18 mouse cellular contexts compared by ENCODE assay signal in the genomic region with DNA sequence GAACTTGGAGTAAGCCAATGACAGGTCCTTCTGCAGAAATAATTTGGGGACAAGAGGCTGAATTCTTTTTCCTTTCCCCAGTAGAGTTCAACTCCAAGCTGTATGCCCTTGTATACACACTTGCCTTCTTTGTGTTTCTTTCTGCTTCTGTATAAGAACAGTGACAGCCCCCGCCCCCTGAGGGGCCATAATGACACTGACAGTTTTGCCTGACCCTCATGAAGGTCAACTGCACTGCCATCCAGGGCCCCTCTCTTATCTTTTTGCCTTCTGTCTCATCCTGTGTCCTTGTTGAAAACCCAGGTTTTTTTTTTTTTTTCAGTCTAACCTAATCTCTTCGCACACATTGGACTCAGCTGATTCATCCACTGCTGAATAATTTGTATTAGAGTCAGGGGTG. TPM values are rescaled to one million over a fixed set of nuclear protein-coding genes. Genes with fewer than 3 reads are reported as not detected.
DNase-seq lines count a peak whose midpoint lies in the region; ATAC-seq and TF ChIP-seq lines count a peak whose summit lies in the region.
"Had no signal": no experiment of that assay in that cellular context is flagged by ENCODE, and none has a peak within 500 bp of the region (broad histone marks: within the 10 kb centered on the region; RNA-seq: fewer than 3 reads in every experiment).

No protein-coding gene starts in this region.

- H3K4me3 ChIP-seq in G1E (ENCODE audit: low read depth, low read length), result no peak overlapping the region
- no peak overlapping the region for H3K4me3 ChIP-seq in forebrain, embryonic 14.5 days (ENCODE audit: low read depth, low read length)
- H3K4me3 ChIP-seq: embryonic facial prominence, embryonic 12.5 days; hindbrain, embryonic 13.5 days had no signal

- peak; percentile 49 for DNase-seq in heart, adult 11 months
- DNase-seq in heart, postnatal 25 days (ENCODE audit: low spot score), result no peak
- no peak for DNase-seq in G1E (ENCODE audit: low spot score)
- peak; percentile 68 for DNase-seq in adrenal gland, adult 8-10 months
- peak; percentile 57 to 66 for DNase-seq in adrenal gland, postnatal 36 days
- DNase-seq in forebrain, embryonic 14.5 days (ENCODE audit: low spot score), result no peak
- DNase-seq: cerebellum, adult 11-12 months; cerebellum, adult 9-10 months; cerebellum, postnatal 25 days; gastrocnemius, postnatal 10 days; heart, postnatal 10 days; kidney, adult 11 months had no signal

- peaks cover 28% of the 10 kb centered on the region for H3K4me1 ChIP-seq in G1E (ENCODE audit: insufficient read depth, low read depth, low read length)
- peaks cover 4% of the 10 kb centered on the region for H3K4me1 ChIP-seq in forebrain, embryonic 14.5 days (ENCODE audit: control insufficient read depth, insufficient read depth, low read length)
- H3K4me1 ChIP-seq: embryonic facial prominence, embryonic 12.5 days had no signal

- intact Hi-C loops in heart, postnatal 25 days (cut with DNase I), result no loop called here

- 62% methylated on average over 2 of the region's 2 CpGs for WGBS in forebrain, embryonic 14.5 days

- H3K27ac ChIP-seq in forebrain, embryonic 14.5 days (ENCODE audit: low read depth, low read length), result no peak overlapping the region
- H3K27ac ChIP-seq: embryonic facial prominence, embryonic 12.5 days; hindbrain, embryonic 13.5 days; hindbrain, postnatal 0 days had no signal

- no peaks in the 10 kb centered on the region for H3K36me3 ChIP-seq in G1E (replicated peaks)
- H3K36me3 ChIP-seq in forebrain, embryonic 14.5 days (ENCODE audit: control insufficient read depth, insufficient read depth, low read length), result no peaks in the 10 kb centered on the region
- H3K36me3 ChIP-seq: embryonic facial prominence, embryonic 12.5 days; hindbrain, embryonic 13.5 days had no signal

- no peak for TF ChIP-seq CTCF in G1E (IDR thresholded peaks at IDR 0.05; ENCODE audit: low read depth, low read length)

- H3K9me3 ChIP-seq in G1E (replicated peaks), result no peaks in the 10 kb centered on the region
- H3K9me3 ChIP-seq in forebrain, embryonic 14.5 days (replicated peaks; ENCODE audit: control insufficient read depth, low read length), result no peaks in the 10 kb centered on the region
- H3K9me3 ChIP-seq: embryonic facial prominence, embryonic 12.5 days; hindbrain, embryonic 13.5 days had no signal

- H3K9ac ChIP-seq in forebrain, embryonic 14.5 days (ENCODE audit: low read length), result no peak overlapping the region
- H3K9ac ChIP-seq: embryonic facial prominence, embryonic 12.5 days; hindbrain, embryonic 13.5 days had no signal

- ATAC-seq in G1E (ENCODE audit: extremely low read depth, insufficient number of reproducible peaks, low FRiP score, poor library complexity, severe bottlenecking), result peak; percentile 48
- ATAC-seq in forebrain, embryonic 14.5 days, result no peak
- ATAC-seq: forebrain, embryonic 16.5 days; hindbrain, postnatal 0 days had no signal

- peaks cover 5% of the 10 kb centered on the region for H3K27me3 ChIP-seq in G1E (ENCODE audit: insufficient read depth, low read length)
- peaks cover 4% of the 10 kb centered on the region; the same call in 1 of the 2 replicates for H3K27me3 ChIP-seq in forebrain, embryonic 14.5 days (replicated peaks; ENCODE audit: control insufficient read depth, insufficient read depth, low read length)
- H3K27me3 ChIP-seq: embryonic facial prominence, embryonic 12.5 days had no signal

- no peak overlapping the region for H3K4me2 ChIP-seq in forebrain, embryonic 14.5 days (ENCODE audit: low read length)
- H3K4me2 ChIP-seq: embryonic facial prominence, embryonic 12.5 days; hindbrain, embryonic 13.5 days had no signal

RNA-seq across cellular contexts. Expression of gene Ccdc174, which starts 5.1 kb away (rescaled TPM):
- 10 to 100 TPM in 1 of 2 experiments, 1 to 10 TPM in 1; 9.1 to 11.2 TPM for total RNA-seq in heart, postnatal 25 days (2021)
- total RNA-seq in G1E (2014; fragmentation: Nextera tagmentation), result 52.7 and 57.4 TPM in 2 replicates
- total RNA-seq in G1E (2017), result 49.5 and 67.9 TPM in 2 replicates
- 6.2 and 11.8 TPM in 2 replicates for polyA plus RNA-seq in G1E (2012)
- total RNA-seq in adrenal gland, adult 8-10 months (2022), result 10 to 100 TPM; 33.4 to 61.1 (median 37.6) TPM
- total RNA-seq in adrenal gland, postnatal 36 days (2021), result 10 to 100 TPM; 34.0 to 51.6 TPM
- polyA plus RNA-seq in forebrain, embryonic 14.5 days (2014; fragmentation: Nextera tagmentation; extraction: Ambion mirVana), result 38.9 and 43.8 TPM in 2 replicates

RNA-seq across cellular contexts. Expression of gene 4930590J08Rik, which starts 29.8 kb away (rescaled TPM):
- under 1 TPM; 0.55 to 0.67 TPM for total RNA-seq in heart, postnatal 25 days (2021)
- total RNA-seq in G1E (2014; fragmentation: Nextera tagmentation) (2.3 and 5.5 TPM in 2 replicates), G1E (2017) (1.5 and 2.0 TPM in 2 replicates)
- 0.12 and 0.18 TPM in 2 replicates for polyA plus RNA-seq in G1E (2012)
- total RNA-seq in adrenal gland, adult 8-10 months (2022), result 1 to 10 TPM; 2.0 to 4.0 (median 3.0) TPM
- total RNA-seq in adrenal gland, postnatal 36 days (2021), result 1 to 10 TPM; 2.0 to 3.2 TPM
- polyA plus RNA-seq in forebrain, embryonic 14.5 days (2014; fragmentation: Nextera tagmentation; extraction: Ambion mirVana), result 0.61 and 0.70 TPM in 2 replicates

RNA-seq across cellular contexts. Expression of gene Grip2, which starts 45.7 kb away (rescaled TPM):
- 10 to 100 TPM; 12.3 to 17.4 TPM for total RNA-seq in heart, postnatal 25 days (2021)
- total RNA-seq in G1E (2014; fragmentation: Nextera tagmentation) (not detected in 2 replicates), G1E (2017) (0.05 and 0.06 TPM in 2 replicates)
- polyA plus RNA-seq in G1E (2012), result not detected in 2 replicates
- total RNA-seq in adrenal gland, adult 8-10 months (2022), result 1 to 10 TPM; 3.0 to 4.7 (median 4.1) TPM
- total RNA-seq in adrenal gland, postnatal 36 days (2021), result 1 to 10 TPM; 1.2 to 1.7 TPM
- polyA plus RNA-seq in forebrain, embryonic 14.5 days (2014; fragmentation: Nextera tagmentation; extraction: Ambion mirVana), result 2.6 and 5.1 TPM in 2 replicates
- total RNA-seq: CH12.LX; hematopoietic stem cell, adult 5-6 weeks had no signal

Comparison
In these comparisons a context has a peak if more than half of its experiments do, and no peak if none do; other contexts are left out.
1. DNase-seq: peak in heart, adult 11 months (single experiment), adrenal gland, adult 8-10 months (single experiment) and adrenal gland, postnatal 36 days (2 of 2); none in heart, postnatal 25 days (single experiment), G1E (single experiment) and forebrain, embryonic 14.5 days (single experiment).